Mouse (Mus musculus) left cerebral cortex, postnatal 25 days (tissue): ENCODE results near the gene Isoc2a. TPM values are rescaled to one million over a fixed set of nuclear protein-coding genes. Genes with fewer than 3 reads are reported as not detected.

Experiments
- DNase-seq, 2 experiments: peaks; one replicate each; pipeline ENCODE4 v3.0.0; 2022; ENCODE audit warnings: low spot score in 2 of 2, mixed read lengths in 1 of 2
- intact Hi-C: fragments of 180-260 bp; cut with DNase I; formaldehyde crosslinking; loops from one replicate; pipeline ENCODE4 v1.15.1; 2025
- total RNA-seq, 2 experiments: library from RNA; stranded (reverse); gene quantifications; 2 replicates each; pipeline ENCODE4 v1.2.3; 2021

Gene Isoc2a
- total RNA-seq, 2 experiments from 2014 or later: 10.4 to 11.0 TPM

GRCm38 (mm10) chr7:4926849-4927248 is 49.9 kb downstream of the Isoc2a start:
- intact Hi-C loops: no loop called here
- DNase-seq: no peak

DNA sequence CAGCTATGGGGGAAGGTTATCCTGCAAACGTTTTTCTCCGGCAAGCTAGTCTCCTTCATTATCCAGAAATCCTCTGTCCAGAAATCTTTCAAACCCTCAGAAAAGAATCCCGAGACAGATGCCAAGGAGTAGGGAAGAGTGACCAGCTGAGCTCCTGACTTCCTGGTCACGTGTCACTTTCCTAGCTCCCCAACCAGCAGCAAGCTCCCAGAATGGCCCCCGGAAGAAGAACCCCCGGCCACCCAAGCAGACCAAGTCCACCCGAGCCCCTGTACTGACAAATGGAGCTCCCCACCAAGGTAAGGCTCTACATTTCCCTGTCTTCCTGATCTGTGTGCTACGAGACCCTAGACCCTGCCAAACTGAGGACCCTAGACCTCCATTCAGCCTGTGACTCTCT is 50.8 kb downstream of the Isoc2a start:
- intact Hi-C loops: no loop called here
- DNase-seq: no peak

DNA sequence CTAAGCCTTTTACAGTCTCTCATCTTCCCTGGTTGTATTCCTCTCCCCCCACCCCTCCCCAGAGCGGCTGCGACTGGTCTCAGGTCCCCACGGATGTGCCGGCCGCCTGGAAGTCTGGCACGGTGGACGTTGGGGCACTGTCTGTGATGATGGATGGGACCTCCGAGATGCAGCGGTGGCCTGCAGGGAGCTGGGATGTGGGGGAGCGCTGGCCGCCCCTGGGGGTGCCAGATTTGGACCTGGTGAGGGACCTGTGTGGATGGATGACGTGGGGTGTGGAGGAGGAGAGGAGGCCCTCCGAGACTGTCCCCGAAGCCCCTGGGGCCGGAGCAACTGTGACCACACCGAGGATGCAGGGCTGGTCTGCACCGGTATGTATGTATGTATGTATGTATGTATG is 51.4 kb downstream of the Isoc2a start:
- no peak for DNase-seq
- intact Hi-C loops: no loop called here

DNA sequence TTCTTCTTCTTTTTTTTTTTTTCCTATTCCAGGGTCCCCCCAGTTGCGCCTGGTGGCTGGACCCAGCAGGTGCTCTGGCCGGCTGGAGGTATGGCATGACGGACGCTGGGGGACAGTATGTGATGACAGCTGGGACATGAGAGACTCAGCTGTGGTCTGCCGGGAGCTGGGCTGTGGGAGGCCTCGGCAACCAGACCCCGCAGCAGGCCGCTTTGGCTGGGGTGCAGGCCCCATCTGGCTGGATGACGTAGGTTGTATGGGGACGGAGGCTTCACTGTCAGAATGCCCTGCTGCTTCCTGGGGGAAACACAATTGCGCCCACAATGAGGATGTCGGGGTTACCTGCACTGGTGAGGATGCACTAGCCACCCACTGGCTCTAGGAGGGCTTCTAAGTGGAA is 56.1 kb downstream of the Isoc2a start:
- intact Hi-C loops: no loop called here
- no peak for DNase-seq

DNA sequence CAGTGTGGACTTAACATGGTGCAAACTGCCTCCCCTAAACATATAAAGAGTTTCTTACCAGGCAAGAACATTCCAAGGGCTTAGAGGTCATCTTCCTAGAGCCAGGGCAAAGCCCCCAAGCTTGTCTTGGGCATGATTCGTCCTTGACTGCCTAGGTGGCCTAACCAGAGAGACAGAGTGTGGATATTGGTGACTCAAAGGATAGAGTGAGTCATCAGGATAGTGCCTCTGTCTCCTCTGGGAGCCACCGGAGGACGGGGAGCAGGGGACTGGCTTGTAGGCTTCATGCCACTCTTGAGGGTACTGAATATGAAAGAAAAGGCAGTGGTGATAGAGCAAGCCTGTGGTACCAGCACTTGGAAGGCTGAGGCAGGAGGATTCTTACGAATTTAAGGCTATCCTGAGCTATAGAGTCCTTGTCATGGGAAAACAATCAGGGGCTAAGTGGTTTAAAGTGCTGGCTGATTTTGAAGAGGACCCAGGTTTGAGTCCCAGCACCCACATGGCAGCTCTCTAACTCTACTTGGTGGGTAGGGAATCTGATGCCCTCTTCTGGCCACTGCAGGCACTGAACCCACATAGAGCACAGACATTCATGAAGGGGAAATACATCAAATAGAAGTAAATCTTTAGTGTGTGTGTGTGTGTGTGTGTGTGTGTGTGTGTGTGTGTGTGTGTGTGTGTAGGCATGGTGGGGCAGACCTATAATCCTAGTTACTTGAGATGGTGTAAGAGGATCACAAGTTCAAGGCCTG is 57.4 kb downstream of the Isoc2a start:
- intact Hi-C loops: no loop called here
- DNase-seq: no peak

DNA sequence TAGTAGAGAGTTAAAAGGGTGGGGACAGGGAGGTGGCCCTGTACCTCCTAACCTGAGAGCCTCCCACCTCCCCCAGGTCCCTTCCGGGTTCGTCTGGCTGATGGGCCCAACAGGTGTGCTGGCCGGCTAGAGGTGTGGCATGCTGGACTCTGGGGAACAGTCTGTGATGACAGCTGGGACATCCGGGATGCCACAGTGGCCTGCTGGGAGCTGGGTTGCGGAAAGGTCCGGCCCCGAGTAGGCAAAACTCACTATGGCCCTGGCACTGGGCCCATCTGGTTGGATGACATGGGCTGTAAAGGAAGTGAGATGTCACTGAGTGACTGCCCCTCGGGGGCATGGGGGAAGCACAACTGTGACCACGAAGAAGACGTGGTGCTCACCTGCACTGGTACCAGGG is 59.9 kb downstream of the Isoc2a start:
- no peak for DNase-seq
- intact Hi-C loops: no loop called here

GRCm38 (mm10) chr7:4937392-4937791 is 60.4 kb downstream of the Isoc2a start:
- DNase-seq: no peak
- intact Hi-C loops: no loop called here

DNA sequence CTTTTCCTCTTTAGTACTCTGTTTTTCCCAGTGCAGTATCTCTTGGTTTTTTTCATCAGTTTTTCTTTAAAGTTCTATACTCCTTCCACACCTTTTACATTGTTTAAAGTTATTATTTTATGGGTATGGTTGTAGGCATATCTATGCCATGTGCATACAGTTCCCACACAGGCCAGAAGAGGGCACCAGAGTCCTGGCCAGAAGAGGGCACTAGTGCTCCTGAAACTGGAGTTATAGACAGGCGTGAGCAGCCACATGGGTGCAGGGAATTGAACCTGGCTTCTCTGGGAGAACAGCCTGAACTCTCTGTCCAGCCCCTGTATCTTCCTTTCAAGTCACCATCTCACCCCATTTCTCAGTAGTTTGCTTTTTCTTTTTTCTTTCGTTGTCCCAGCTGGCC is 61.5 kb downstream of the Isoc2a start:
- DNase-seq: peak; percentile 42 to 67
- intact Hi-C loops: no loop called here

GRCm38 (mm10) chr7:4940068-4940479 is 63.1 kb downstream of the Isoc2a start:
- peak; percentile 79 to 83 for DNase-seq
- intact Hi-C loops: loop anchor here (1.0 to 5.0 kb wide), 2 partner anchors 73 to 129 kb away; no protein-coding TSS in a partner anchor

- intact Hi-C loops: loop anchor here (1.0 to 5.0 kb wide), 4 partner anchors 22 to 105 kb away; partner anchors contain the start of genes Fiz1, Gm44973, Sbk2 and Zfp524
- DNase-seq: no peak
Observed at GRCm38 (mm10) chr7:4942673-4943072, 65.7 kb downstream of the Isoc2a start.

GRCm38 (mm10) chr7:4943223-4943815 is 66.4 kb downstream of the Isoc2a start:
- peak; percentile 90 to 95 for DNase-seq
- intact Hi-C loops: loop anchor here (1.0 to 5.0 kb wide), 4 partner anchors 21 to 104 kb away; partner anchors contain the start of genes Fiz1, Gm44973, Sbk2 and Zfp524

Other genes with a start within 250 kb of the Isoc2a start
- 10 to 100 TPM; 14.0 to 16.7 TPM for gene Tmem86b, start 245.7 kb upstream of the Isoc2a start, total RNA-seq
- gene Ppp6r1, start 218.1 kb upstream of the Isoc2a start, total RNA-seq: 100 to 1,000 TPM; 145 to 148 TPM
- gene Hspbp1, start 192.1 kb upstream of the Isoc2a start, total RNA-seq: 100 to 1,000 TPM in 1 of 2 experiments, 10 to 100 TPM in 1; 91.8 to 105 TPM
- gene Brsk1, start 186.5 kb upstream of the Isoc2a start, total RNA-seq: 100 to 1,000 TPM; 394 to 407 TPM
- not detected for gene Tmem150b, start 151.9 kb upstream of the Isoc2a start, total RNA-seq
- 10 to 100 TPM; 25.0 to 30.4 TPM for gene Kmt5c, start 137.0 kb upstream of the Isoc2a start, total RNA-seq
- gene Cox6b2, start 124.1 kb upstream of the Isoc2a start, total RNA-seq: 1 to 10 TPM; 4.6 to 5.9 TPM
- gene Fam71e2, start 105.9 kb upstream of the Isoc2a start, total RNA-seq: not detected
- gene Il11, start 94.3 kb upstream of the Isoc2a start, total RNA-seq: under 1 TPM; 0.69 to 0.83 TPM
- gene Tmem190, start 94.2 kb upstream of the Isoc2a start, total RNA-seq: not detected
- 1 to 10 TPM; 2.3 to 3.0 TPM for gene Tmem238, start 87.5 kb upstream of the Isoc2a start, total RNA-seq
- gene Rpl28, start 84.3 kb upstream of the Isoc2a start, total RNA-seq: 100 to 1,000 TPM; 428 to 431 TPM
- gene Ube2s, start 64.6 kb upstream of the Isoc2a start, total RNA-seq: 100 to 1,000 TPM; 108 to 110 TPM
- gene Shisa7, start 32.5 kb upstream of the Isoc2a start, total RNA-seq: 100 to 1,000 TPM; 115 to 148 TPM
- 1 to 10 TPM; 3.3 to 4.1 TPM for gene Isoc2b, start 6.9 kb upstream of the Isoc2a start, total RNA-seq
- under 1 TPM in 1 of 2 experiments, not detected in 1; 0.25 TPM for gene Gm36210, start 29.4 kb downstream of the Isoc2a start, total RNA-seq
- gene Zfp628, start 38.1 kb downstream of the Isoc2a start, total RNA-seq: 10 to 100 TPM; 14.3 to 14.6 TPM
- 100 to 1,000 TPM in 1 of 2 experiments, 10 to 100 TPM in 1; 94.4 to 103 TPM for gene Nat14, start 44.9 kb downstream of the Isoc2a start, total RNA-seq
- gene Ssc5d, start 48.6 kb downstream of the Isoc2a start, total RNA-seq: 1 to 10 TPM; 2.3 to 2.4 TPM
- gene Sbk2, start 87.3 kb downstream of the Isoc2a start, total RNA-seq: not detected
- gene Sbk3, start 94.0 kb downstream of the Isoc2a start, total RNA-seq: under 1 TPM; 0.34 to 0.85 TPM
- gene Zfp579, start 119.0 kb downstream of the Isoc2a start, total RNA-seq: 10 to 100 TPM; 24.8 to 33.7 TPM
- 1 to 10 TPM; 6.9 TPM for gene Zfp524, start 137.3 kb downstream of the Isoc2a start, total RNA-seq
- gene Fiz1, start 137.5 kb downstream of the Isoc2a start, total RNA-seq: 10 to 100 TPM; 21.2 to 31.2 TPM
- not detected for gene Gm44973, start 138.3 kb downstream of the Isoc2a start, total RNA-seq
- gene Zfp865, start 143.2 kb downstream of the Isoc2a start, total RNA-seq: 10 to 100 TPM; 32.9 to 34.5 TPM
- gene Ccdc106, start 143.4 kb downstream of the Isoc2a start, total RNA-seq: 10 to 100 TPM; 52.0 to 65.0 TPM
- 1 to 10 TPM in 1 of 2 experiments, under 1 TPM in 1; 0.85 to 1.2 TPM for gene 4632433K11Rik, start 157.0 kb downstream of the Isoc2a start, total RNA-seq
- 1 to 10 TPM; 5.4 to 6.5 TPM for gene Zfp784, start 161.3 kb downstream of the Isoc2a start, total RNA-seq
- gene Zfp580, start 174.4 kb downstream of the Isoc2a start, total RNA-seq: 10 to 100 TPM; 36.8 to 41.7 TPM
- gene U2af2, start 185.0 kb downstream of the Isoc2a start, total RNA-seq: 100 to 1,000 TPM; 171 to 180 TPM
- 100 to 1,000 TPM; 454 to 461 TPM for gene Epn1, start 203.1 kb downstream of the Isoc2a start, total RNA-seq
- not detected for gene Rfpl4, start 239.8 kb downstream of the Isoc2a start, total RNA-seq
- not detected for gene Rasl2-9, start 248.8 kb downstream of the Isoc2a start, total RNA-seq